Mouse (Mus musculus): Measurements from ENCODE around the gene Erbb3.

DNA sequence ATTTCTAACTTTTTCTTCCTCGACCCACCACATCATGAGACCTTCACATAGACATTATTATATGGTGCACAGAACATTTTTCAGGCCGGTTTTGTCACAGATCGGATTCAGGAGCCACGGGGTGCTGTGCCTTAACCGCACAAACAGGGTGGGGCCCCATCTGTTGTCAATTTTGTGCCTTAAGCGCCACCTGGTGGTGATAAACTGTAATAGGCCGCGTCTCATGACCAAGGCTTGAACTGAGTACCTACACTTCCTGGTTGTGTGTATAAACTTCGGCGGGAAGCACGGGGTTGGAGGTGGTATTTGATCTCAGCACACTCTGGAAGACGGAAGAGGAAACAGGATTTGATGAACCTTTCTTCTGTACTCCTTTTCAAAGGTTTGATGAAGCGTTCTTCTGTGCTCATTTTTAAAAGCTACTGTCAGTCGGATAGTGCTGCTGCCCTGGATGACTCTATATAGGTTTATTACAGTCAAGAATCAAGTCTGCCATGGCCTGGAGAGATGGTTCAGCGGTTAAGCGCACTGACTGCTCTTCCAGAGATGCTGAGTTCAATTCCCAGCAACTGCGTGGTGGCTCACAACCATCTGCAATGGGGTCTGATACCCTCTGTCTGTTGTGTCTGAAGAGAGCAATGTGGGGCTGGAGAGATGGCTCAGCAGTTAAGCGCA lies 53.0 kb downstream of the Erbb3 start:
- peak; percentile 84 for TF ChIP-seq CTCF (conservative IDR thresholded peaks at IDR 0.05; ENCODE audit: low read length)
- no peak for TF ChIP-seq POU5F1 (IDR thresholded peaks at IDR 0.05; ENCODE audit: borderline replicate concordance, low read length)

Measured in E14TG2a.4 (cell line).